Mouse (Mus musculus) macrophage (primary cell): ENCODE results near the gene Rab30. TPM values are rescaled to one million over a fixed set of nuclear protein-coding genes. Genes with fewer than 3 reads are reported as not detected.

Experiments
- H3K27ac ChIP-seq: fragments of 350-480 bp; formaldehyde crosslinking; 2 replicates; pipeline ENCODE4 v1.9.0; 2021
- H3K36me3 ChIP-seq: fragments of 350-480 bp; formaldehyde crosslinking; 2 replicates; pipeline ENCODE4 v1.9.0; 2021; ENCODE audit errors: inconsistent target
- H3K4me3 ChIP-seq: fragments of 350-480 bp; formaldehyde crosslinking; 2 replicates; pipeline ENCODE4 v1.9.0; 2021; ENCODE audit errors: inconsistent target
- H3K79me2 ChIP-seq: fragments of 350-480 bp; formaldehyde crosslinking; 2 replicates; pipeline ENCODE4 v1.9.0; 2021; ENCODE audit errors: inconsistent target
- WGBS: methylation state at CpG from one replicate; pipeline ENCODE4 v1.1.7; 2026; ENCODE audit warnings: inconsistent platforms; ENCODE audit not compliant: missing documents; 5-methylcytosine and 5-hydroxymethylcytosine counted together
- polyA plus RNA-seq: library from polyadenylated mRNA; stranded (reverse); fragments of 250-400 nt; gene quantifications from 3 replicates; pipeline ENCODE4 v1.2.4, GENCODE M21; 2018; ENCODE audit warnings: inconsistent platforms

The Rab30 gene
- polyA plus RNA-seq, 1 experiment from 2014 or later = 0.19 TPM

- H3K79me2 ChIP-seq = no peaks in the 10 kb centered on the region
- H3K36me3 ChIP-seq = no peaks in the 10 kb centered on the region
- WGBS = 79% methylated on average over 3 of the region's 3 CpGs
- H3K4me3 ChIP-seq = no peak overlapping the region
- H3K27ac ChIP-seq = no peak overlapping the region
These were observed 84.8 kb downstream of the Rab30 start for GRCm38 (mm10) chr7:92826248-92826647.

GRCm38 (mm10) chr7:92827981-92828380 is 86.6 kb downstream of the Rab30 start:
- H3K36me3 ChIP-seq = no peaks in the 10 kb centered on the region
- no peak overlapping the region for H3K27ac ChIP-seq
- H3K4me3 ChIP-seq = no peak overlapping the region
- H3K79me2 ChIP-seq = no peaks in the 10 kb centered on the region
- WGBS = 75% methylated on average over 3 of the region's 3 CpGs

DNA sequence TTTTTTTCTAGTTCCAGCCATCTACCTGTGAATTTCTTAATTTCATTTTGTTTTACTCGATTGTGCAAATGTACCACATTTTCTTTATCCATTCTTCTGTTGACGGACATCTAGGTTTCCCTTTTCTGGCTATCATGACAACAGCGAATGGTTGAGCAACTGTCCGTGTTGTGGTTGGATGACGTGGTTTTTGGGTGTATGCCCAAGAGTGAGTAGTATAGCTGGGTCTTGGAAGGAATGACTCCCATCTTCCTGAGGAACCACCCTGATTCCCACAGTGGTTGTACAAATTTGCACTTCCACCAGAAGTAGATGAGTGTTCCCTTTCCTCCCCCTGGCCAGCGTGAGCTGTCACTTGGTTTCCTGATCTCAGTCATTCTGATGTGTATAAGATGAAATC is 91.0 kb downstream of the Rab30 start:
- Histone ChIP-seq H3K27ac (no peak overlapping the region; the same call in 1 of the 2 replicates), H3K4me3 (no peak overlapping the region), H3K36me3 (no peaks in the 10 kb centered on the region), H3K79me2 (no peaks in the 10 kb centered on the region)
- WGBS = 7% methylated on average over 6 of the region's 6 CpGs

DNA sequence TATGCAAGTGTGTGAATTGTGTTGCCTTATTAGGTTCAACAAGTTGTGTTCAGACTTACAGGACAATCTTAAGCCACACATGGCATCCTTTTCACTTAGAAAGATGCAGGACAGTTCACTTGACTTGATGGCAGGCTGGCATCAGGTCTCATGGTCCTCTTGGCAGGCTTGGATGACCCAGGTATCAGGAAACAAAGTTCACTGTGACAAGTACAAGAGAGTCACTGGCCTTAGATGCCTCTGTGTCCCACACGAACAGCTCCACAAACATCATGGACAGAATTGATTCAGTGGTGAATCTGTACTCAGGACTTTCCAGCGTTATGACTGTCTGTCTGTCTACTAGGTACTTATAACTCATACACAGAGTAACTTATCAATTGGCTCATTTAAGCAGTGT is 93.0 kb downstream of the Rab30 start:
- no peaks in the 10 kb centered on the region for H3K36me3 ChIP-seq
- no peak overlapping the region for H3K27ac ChIP-seq
- no peak overlapping the region for H3K4me3 ChIP-seq
- WGBS = 100% methylated on average over 2 of the region's 2 CpGs
- no peaks in the 10 kb centered on the region for H3K79me2 ChIP-seq

DNA sequence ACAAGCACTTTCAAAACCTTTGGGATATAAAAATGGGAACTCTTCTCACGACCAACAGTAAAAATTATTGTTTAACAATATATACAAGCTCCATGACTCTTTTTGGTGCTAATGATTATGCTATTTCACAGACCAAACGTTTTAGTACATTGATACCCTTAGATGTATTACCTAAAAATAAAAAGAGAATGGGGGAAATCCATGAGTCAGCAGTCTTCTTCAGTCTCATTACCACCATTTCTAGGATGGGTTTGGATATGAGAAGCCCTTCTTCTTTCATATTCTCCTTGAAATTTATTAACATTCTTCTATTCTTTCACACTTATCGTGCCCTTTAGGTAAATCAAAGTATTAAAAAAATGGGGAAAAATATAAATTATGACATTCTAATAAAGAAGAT is 95.0 kb downstream of the Rab30 start:
- Histone ChIP-seq H3K27ac (no peak overlapping the region), H3K79me2 (no peaks in the 10 kb centered on the region), H3K36me3 (no peaks in the 10 kb centered on the region), H3K4me3 (no peak overlapping the region)
- 78% methylated on average over 3 of the region's 3 CpGs for WGBS

DNA sequence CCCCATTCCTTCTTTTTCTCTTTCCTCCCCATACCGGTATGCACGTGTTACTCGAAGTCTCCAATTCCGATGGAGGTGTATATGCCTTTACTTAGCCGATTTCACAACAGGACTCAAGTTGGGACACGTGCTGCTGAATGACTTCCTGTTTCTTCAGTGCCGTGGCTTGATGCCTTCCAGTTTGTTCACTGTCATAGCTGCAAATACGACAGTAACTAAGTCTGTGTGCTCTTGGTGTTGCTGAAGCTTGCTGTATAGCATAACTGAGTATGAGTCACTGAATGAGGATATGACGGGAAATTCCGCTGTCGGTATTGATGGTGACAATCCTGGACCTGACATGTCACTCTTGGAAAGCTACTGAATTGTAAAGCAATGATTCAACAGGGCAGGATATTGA is 95.8 kb downstream of the Rab30 start:
- H3K27ac ChIP-seq = no peak overlapping the region
- WGBS = 23% methylated on average over 11 of the region's 11 CpGs
- H3K36me3 ChIP-seq = no peaks in the 10 kb centered on the region
- no peaks in the 10 kb centered on the region for H3K79me2 ChIP-seq
- H3K4me3 ChIP-seq = no peak overlapping the region

DNA sequence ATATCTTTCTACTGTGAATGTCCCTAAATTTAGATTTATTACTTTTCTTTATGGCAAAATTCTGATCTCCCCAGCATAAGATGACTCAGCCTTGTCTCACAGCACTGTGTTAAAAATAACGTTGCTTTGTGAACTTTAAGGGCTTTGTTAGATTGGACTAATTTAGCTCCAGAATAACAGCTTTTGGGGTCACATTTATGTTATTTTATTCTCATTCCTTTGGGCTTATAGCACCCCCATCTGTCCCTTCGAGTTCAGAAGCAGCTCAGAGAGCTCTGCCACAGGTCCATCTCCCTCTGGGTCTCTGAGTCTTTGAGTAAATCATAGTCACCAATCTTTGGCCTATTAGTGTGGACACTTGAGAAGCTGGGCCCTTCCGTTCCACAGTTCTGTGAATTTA is 96.5 kb downstream of the Rab30 start:
- H3K36me3 ChIP-seq = no peaks in the 10 kb centered on the region
- H3K4me3 ChIP-seq = no peak overlapping the region
- 67% methylated on average over 3 of the region's 3 CpGs for WGBS
- H3K79me2 ChIP-seq = no peaks in the 10 kb centered on the region
- no peak overlapping the region for H3K27ac ChIP-seq

DNA sequence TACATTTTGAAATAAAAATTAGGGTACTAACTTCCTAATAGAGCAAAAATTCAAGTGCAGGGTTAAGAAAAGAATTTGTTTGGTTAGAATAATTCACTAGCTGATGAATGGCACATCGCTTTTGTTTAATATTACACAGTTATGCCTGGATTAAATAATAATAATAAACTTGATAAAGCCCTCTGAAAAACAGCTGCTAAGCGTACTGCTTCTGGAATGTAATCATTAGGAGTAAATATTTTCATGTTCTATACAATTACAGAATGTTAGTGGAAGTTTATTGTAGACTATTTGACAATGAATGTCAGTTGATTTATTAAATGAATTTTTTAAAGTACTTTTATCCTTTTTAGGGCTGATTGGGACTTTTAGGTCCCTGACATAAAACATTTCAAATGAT is 100.9 kb downstream of the Rab30 start:
- H3K4me3 ChIP-seq = no peak overlapping the region
- 79% methylated on average over 2 of the region's 2 CpGs for WGBS
- H3K79me2 ChIP-seq = no peaks in the 10 kb centered on the region
- no peaks in the 10 kb centered on the region for H3K36me3 ChIP-seq
- no peak overlapping the region for H3K27ac ChIP-seq

GRCm38 (mm10) chr7:92848246-92848645 is 106.8 kb downstream of the Rab30 start:
- no peaks in the 10 kb centered on the region for H3K79me2 ChIP-seq
- WGBS = 76% methylated on average over 3 of the region's 3 CpGs
- no peak overlapping the region for H3K4me3 ChIP-seq
- no peaks in the 10 kb centered on the region for H3K36me3 ChIP-seq
- H3K27ac ChIP-seq = no peak overlapping the region

DNA sequence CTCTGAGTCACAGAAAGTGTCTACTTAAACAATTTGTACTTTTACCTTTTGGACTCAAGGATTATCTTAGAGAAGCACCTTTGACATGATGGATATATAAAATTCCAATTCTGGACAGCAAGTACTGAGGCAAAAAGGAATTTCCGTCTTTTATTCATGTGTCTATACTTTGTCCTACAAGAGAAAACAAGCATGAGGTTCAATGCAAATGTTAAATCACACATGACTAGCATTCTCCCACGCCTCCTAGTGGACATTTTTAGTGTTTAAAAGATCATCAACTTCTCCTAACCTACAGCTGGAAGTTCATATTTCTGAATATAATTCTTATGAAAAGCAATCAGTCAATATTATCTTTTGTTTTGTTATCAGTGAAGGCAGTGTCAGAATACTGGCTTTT is 125.1 kb downstream of the Rab30 start:
- no peak overlapping the region for H3K27ac ChIP-seq
- 44% methylated on average over 2 of the region's 2 CpGs for WGBS
- no peaks in the 10 kb centered on the region for H3K79me2 ChIP-seq
- H3K4me3 ChIP-seq = no peak overlapping the region
- H3K36me3 ChIP-seq = no peaks in the 10 kb centered on the region

DNA sequence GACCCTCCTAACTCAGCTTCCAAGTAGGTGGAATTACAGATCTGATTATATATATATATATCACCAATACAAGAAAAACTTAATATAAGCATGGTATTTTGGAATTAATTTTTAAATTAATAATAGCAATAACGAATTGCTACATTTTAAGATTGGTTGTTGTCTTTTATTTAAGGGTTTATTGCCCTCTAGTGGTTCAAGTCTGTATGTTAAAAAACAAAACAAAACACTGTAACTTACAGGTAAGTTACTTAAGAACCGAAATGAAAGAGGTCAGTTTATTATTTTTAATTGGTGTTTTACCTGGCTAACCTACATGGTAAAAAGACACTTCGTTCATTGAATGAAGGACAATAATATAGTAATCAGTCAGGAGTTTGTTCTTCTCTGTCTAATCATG is 128.8 kb downstream of the Rab30 start:
- Histone ChIP-seq H3K4me3 (no peak overlapping the region), H3K79me2 (peaks cover 14% of the 10 kb centered on the region; the same call in 1 of the 2 replicates), H3K27ac (no peak overlapping the region), H3K36me3 (no peaks in the 10 kb centered on the region)
- 83% methylated on average over 3 of the region's 3 CpGs for WGBS

DNA sequence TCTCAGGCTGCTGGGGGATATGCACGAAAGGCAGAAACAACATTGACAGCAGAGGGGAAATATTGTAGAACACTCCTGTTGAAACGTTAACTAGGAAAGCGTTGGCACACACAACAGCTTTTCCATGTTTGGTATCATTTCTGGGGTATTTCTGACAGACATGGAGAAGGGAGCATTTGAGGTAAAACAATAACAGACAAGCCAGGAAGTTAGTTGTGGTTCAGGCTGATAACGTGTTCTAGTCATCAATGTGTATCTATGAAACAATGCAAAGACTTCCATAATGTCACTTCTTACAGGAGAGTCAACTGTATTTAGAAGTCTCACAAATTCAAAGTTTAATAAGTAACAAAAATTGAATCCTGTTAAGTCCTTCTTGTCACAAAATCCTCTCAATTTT is 130.2 kb downstream of the Rab30 start:
- Histone ChIP-seq H3K79me2 (peaks cover 26% of the 10 kb centered on the region; the same call in 1 of the 2 replicates), H3K36me3 (no peaks in the 10 kb centered on the region), H3K27ac (no peak overlapping the region), H3K4me3 (no peak overlapping the region)
- 96% methylated on average over 4 of the region's 4 CpGs for WGBS

- peak within 1 kb of the TSS; percentile 76 for H3K4me3 ChIP-seq
- H3K79me2 ChIP-seq = peaks cover 38% of the 10 kb centered on the region; the same call in 1 of the 2 replicates
- H3K27ac ChIP-seq = peak within 1 kb of the TSS; percentile 95
- 0% methylated on average over 52 of the region's 53 CpGs for WGBS
- no peaks in the 10 kb centered on the region for H3K36me3 ChIP-seq
These were observed 132.8 kb downstream of the Rab30 start, which contains the start of the genes Ddias and Prcp for GRCm38 (mm10) chr7:92874116-92874675. Ddias (minus strand) TSS chr7:92874247. Prcp (plus strand) TSS chr7:92874470.

- no peaks in the 10 kb centered on the region for H3K36me3 ChIP-seq
- H3K4me3 ChIP-seq = peak overlapping the region; percentile 76
- peaks cover 45% of the 10 kb centered on the region; the same call in 1 of the 2 replicates for H3K79me2 ChIP-seq
- peak overlapping the region; percentile 95 for H3K27ac ChIP-seq
- WGBS = under 1% methylated on average over 29 of the region's 29 CpGs
These were observed 133.5 kb downstream of the Rab30 start for GRCm38 (mm10) chr7:92874761-92875408.

- Histone ChIP-seq H3K36me3 (no peaks in the 10 kb centered on the region), H3K27ac (peak overlapping the region; percentile 95), H3K79me2 (peaks cover 57% of the 10 kb centered on the region), H3K4me3 (peak overlapping the region; percentile 76)
- 14% methylated on average over 3 of the region's 3 CpGs for WGBS
These were observed 134.7 kb downstream of the Rab30 start for GRCm38 (mm10) chr7:92876066-92876465.
